Mouse (Mus musculus): Measurements from ENCODE around the gene Pigc. TPM values are rescaled to one million over a fixed set of nuclear protein-coding genes. Genes with fewer than 3 reads are reported as not detected.

The Pigc gene
- polyA plus RNA-seq, 1 experiment = 19.7 TPM

DNA sequence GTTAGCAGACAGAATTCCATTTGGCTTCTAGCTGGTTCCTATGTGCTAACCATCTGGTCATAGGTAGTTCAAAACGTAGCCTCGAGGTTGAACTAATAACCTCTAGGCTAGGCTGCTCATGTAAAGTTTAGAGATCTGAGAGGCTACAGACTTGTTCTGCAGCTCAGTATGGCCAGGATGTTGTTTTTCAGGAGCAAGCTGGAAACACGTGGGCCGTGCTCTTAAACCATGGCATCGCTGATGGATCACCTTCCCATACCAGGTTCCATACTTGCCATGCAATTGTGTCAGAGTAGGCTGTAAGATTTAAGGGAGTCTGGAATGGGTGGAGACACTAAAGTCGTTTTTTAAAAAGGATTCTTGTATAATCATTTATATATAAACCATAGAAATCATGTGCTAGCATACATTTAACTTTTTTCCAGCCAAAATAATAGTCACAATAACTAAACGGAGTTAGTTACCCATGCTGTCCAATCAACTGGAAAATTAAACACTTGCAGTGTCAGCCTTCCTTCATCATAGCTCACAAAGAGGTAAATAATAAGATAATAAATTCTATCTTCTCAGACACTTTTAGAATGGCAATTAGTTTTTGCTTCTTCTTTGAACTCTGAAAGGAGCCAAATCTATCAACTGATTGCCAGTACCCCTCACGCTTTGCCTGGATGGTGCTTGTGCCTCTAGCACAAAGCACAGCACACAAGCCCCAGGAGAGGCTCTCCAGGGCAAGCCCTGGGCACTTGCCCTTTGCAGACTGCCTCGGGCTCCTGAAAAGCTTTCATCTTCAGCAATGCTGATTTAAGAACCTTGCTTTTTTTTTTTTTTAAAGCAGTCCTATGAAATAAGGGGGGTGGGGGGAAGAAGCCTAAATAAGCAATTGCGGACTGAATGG is 21.9 kb downstream of the Pigc start:
- TF ChIP-seq POLR2A (IDR thresholded peaks at IDR 0.05; ENCODE audit: extremely low read depth, insufficient read depth, low read length) = no peak
- TF ChIP-seq CTCF (IDR thresholded peaks at IDR 0.05; ENCODE audit: extremely low read depth, insufficient read depth, low read length) = no peak

DNA sequence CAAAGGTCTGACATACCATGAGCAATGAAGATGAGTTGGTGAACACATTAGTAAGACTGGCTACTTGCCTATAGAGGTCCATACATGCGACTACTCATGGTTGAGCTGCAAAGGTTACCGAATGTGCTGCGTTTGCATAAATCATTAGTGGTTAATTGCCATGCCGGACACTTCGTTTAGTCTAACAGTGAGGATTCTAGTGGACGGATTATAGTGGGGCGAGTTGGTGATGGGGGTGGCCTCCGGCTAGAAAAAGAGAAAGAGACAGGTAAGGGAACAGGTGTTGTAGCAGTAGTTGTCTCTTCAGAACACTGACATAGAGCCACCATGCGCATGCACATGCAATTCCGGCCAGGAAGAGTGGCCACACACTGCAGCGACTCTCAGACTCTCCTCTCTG is 22.9 kb downstream of the Pigc start:
- Histone ChIP-seq H3K4me1 (ENCODE audit: control insufficient read depth, insufficient read depth, low read length) (no peaks in the 10 kb centered on the region), H3K27ac (ENCODE audit: insufficient read depth, low read length) (no peak overlapping the region), H3K4me3 (ENCODE audit: insufficient read depth, low read length) (no peak overlapping the region)
- TF ChIP-seq POLR2A (IDR thresholded peaks at IDR 0.05; ENCODE audit: extremely low read depth, insufficient read depth, low read length) (no peak), CTCF (IDR thresholded peaks at IDR 0.05; ENCODE audit: extremely low read depth, insufficient read depth, low read length) (no peak)

More for the DNA sequence above, 21.9 kb downstream of the Pigc start:
- Histone ChIP-seq H3K4me3 (ENCODE audit: insufficient read depth, low read length) (no peak overlapping the region), H3K27ac (ENCODE audit: insufficient read depth, low read length) (no peak overlapping the region), H3K4me1 (ENCODE audit: control insufficient read depth, insufficient read depth, low read length) (no peaks in the 10 kb centered on the region)

DNA sequence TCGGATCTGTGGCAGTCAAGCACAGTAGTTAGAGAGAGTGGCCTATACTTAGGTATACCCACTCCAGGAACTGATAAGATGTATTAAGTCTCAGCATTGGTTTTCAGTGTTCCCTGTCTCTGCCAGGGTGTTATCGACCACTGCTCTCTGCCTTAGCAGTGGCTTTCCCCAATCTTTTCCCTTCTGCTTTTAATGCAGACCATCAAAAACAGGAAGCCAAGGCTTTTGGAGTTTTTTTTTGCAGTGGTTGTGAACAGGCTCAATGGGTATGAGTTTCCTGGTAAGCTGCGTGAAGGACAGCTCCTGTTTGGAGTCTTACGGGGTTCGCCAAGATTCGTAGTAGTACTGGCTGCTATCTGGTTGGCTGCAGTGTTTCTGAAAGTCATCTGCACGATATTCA is 23.4 kb downstream of the Pigc start:
- Histone ChIP-seq H3K27ac (ENCODE audit: insufficient read depth, low read length) (no peak overlapping the region), H3K4me1 (ENCODE audit: control insufficient read depth, insufficient read depth, low read length) (no peaks in the 10 kb centered on the region), H3K4me3 (ENCODE audit: insufficient read depth, low read length) (no peak overlapping the region)
- TF ChIP-seq CTCF (IDR thresholded peaks at IDR 0.05; ENCODE audit: extremely low read depth, insufficient read depth, low read length) (no peak), POLR2A (IDR thresholded peaks at IDR 0.05; ENCODE audit: extremely low read depth, insufficient read depth, low read length) (no peak)

DNA sequence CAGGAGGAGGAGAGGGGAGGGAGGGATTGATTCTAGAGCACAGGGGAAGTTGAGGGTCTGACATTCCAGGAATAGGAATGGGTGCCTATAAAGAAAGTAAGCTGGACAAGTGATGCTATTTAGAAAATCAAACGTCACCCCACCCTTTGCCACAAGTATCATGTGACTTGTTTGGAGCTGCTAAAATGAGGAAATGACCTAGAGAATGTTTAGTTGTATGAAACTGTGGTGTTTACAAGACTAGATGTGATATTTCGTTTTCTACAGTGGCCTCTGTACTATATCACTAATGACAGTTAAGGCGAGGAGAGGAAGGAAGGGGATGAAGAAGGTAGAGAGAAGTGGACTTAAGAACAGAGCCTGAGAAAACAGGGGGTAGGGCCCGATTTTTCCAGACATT is 29.8 kb downstream of the Pigc start:
- H3K4me3 ChIP-seq (ENCODE audit: insufficient read depth, low read length) = no peak overlapping the region
- TF ChIP-seq POLR2A (IDR thresholded peaks at IDR 0.05; ENCODE audit: extremely low read depth, insufficient read depth, low read length) = no peak
- no peak for TF ChIP-seq CTCF (IDR thresholded peaks at IDR 0.05; ENCODE audit: extremely low read depth, insufficient read depth, low read length)
- H3K4me1 ChIP-seq (ENCODE audit: control insufficient read depth, insufficient read depth, low read length) = peaks cover 1% of the 10 kb centered on the region; the same call in 1 of the 2 replicates
- no peak overlapping the region for H3K27ac ChIP-seq (ENCODE audit: insufficient read depth, low read length)

DNA sequence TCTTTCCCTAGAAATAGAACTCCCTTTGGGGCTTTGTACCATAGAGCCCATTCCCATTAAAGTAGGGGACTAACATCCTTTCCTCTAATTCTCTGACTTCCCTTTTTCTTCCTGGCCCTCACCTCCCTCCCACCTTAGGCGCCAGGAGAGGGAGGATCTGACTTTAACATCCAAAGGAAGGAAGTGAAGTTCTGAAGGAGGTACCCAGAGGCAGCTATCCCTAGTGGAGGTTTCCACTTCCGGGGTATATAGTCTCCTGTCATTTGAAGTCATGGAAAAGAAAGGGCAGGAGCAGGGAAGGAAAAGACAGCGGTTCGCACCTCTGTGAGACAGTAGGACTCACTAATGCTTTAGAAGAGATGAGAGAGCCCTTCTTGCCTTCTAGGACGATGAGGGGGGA is 30.4 kb downstream of the Pigc start:
- Histone ChIP-seq H3K27ac (ENCODE audit: insufficient read depth, low read length) (0 out of 2 replicates have a peak overlapping the region, but pooled peaks have one; percentile 54), H3K4me3 (ENCODE audit: insufficient read depth, low read length) (no peak overlapping the region), H3K4me1 (ENCODE audit: control insufficient read depth, insufficient read depth, low read length) (peaks cover 1% of the 10 kb centered on the region; the same call in 1 of the 2 replicates)
- no peak for TF ChIP-seq POLR2A (IDR thresholded peaks at IDR 0.05; ENCODE audit: extremely low read depth, insufficient read depth, low read length)
- TF ChIP-seq CTCF (IDR thresholded peaks at IDR 0.05; ENCODE audit: extremely low read depth, insufficient read depth, low read length) = no peak

DNA sequence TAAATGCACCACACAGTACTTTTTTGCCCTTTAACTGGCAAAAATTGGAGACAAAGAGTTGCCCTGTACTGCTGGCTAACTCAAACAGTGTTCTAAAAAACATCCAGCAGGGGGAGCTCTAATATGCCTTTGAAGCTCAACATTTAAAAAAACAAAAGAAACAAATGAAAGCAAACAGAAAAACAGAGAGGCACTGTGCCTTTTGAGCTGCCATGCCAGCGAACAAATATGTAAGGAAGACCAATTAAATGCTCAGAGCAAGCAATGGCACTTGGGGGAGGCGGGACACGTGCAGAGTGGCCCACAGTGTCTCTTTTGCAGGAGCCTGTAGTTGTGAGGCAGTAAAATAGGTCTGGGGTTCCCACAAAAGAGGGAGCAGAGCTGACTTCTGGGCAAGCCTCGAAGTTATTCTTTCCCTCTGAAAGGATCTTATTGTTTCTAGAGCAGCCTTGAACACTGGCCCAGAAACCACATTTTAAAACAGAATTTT is 30.9 kb downstream of the Pigc start:
- TF ChIP-seq CTCF (IDR thresholded peaks at IDR 0.05; ENCODE audit: extremely low read depth, insufficient read depth, low read length) (peak; percentile 30; the same call in 1 of the 2 replicates), POLR2A (IDR thresholded peaks at IDR 0.05; ENCODE audit: extremely low read depth, insufficient read depth, low read length) (no peak)

DNA sequence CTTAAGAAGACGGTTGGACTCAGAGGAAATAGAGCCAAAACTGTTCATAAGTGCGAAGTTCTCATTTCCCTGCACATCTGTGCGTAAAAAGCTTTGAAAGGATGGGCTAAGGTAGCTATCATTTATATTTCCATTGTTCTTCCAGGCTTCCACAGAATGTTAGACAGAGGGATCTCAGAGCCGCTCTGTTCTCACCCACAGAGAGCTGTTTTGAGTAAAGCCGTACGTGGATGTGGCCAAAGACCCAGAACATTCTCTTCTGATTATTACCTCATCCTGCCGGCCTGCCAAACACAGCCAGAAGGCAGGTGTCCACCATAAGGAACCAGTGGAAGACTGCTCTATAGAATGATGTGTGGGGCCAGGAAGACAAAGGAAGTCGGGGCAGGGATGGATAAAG is 32.3 kb downstream of the Pigc start:
- TF ChIP-seq CTCF (IDR thresholded peaks at IDR 0.05; ENCODE audit: extremely low read depth, insufficient read depth, low read length) = no peak
- Histone ChIP-seq H3K27ac (ENCODE audit: insufficient read depth, low read length) (no peak overlapping the region), H3K4me1 (ENCODE audit: control insufficient read depth, insufficient read depth, low read length) (peaks cover 1% of the 10 kb centered on the region; the same call in 1 of the 2 replicates), H3K4me3 (ENCODE audit: insufficient read depth, low read length) (no peak overlapping the region)

More for the DNA sequence above, 30.9 kb downstream of the Pigc start:
- H3K4me3 ChIP-seq (ENCODE audit: insufficient read depth, low read length) = no peak overlapping the region
- peaks cover 1% of the 10 kb centered on the region; the same call in 1 of the 2 replicates for H3K4me1 ChIP-seq (ENCODE audit: control insufficient read depth, insufficient read depth, low read length)
- no peak overlapping the region for H3K27ac ChIP-seq (ENCODE audit: insufficient read depth, low read length)

DNA sequence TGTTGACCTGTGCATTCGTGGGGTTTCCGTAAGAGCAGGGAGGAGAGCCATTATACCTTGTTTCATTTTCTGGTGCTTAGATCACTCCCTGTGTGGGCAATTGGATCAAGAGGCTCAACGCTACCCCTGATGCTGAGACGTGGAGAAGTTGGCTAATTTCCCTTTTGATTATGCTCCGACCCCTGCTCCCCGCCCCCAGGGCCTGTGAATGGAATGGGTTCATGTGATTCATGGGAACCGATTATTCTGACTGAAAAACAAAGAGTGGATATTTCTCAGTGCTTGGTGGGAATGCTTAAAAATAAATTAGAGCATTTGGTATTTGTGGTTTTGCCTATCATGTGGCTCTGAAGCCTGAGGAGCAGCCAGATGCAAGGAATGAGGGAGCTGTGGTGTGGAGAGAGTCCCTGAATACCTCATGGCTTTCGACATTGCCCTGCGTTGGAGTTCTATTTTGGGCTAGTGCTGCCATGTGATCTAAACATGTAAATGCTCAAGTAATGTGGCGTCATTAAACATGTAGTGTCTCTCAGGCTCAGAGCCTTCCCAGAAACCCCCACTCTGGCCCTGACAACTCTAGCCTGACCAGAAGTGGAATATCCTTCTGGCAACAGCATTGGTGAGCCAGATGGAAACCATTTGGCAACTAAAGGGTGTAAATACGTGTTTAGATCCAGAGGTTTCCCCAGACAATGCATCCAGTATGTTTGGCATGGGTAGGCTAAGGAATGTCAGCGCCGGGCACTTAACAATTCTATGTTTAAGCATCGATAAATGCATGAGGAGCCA is 34.9 kb downstream of the Pigc start:
- Histone ChIP-seq H3K27ac (ENCODE audit: insufficient read depth, low read length) (no peak overlapping the region), H3K4me3 (ENCODE audit: insufficient read depth, low read length) (no peak overlapping the region), H3K4me1 (ENCODE audit: control insufficient read depth, insufficient read depth, low read length) (peaks cover 1% of the 10 kb centered on the region; the same call in 1 of the 2 replicates)
- TF ChIP-seq CTCF (IDR thresholded peaks at IDR 0.05; ENCODE audit: extremely low read depth, insufficient read depth, low read length) (no peak), POLR2A (IDR thresholded peaks at IDR 0.05; ENCODE audit: extremely low read depth, insufficient read depth, low read length) (no peak)

DNA sequence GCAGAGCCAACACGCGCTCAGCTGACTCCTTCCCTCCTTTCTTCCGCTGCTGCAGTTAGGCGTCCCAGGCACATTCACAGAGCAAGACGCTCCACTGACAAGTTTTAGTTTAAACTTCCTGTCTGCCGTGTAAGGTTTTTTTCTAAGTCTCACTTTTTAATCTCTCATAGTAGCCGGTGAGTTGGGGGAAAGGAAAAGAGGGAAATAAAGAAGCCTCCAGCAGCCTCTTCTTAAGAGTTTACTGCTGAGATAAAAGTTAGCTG is 35.5 kb downstream of the Pigc start:
- TF ChIP-seq POLR2A (IDR thresholded peaks at IDR 0.05; ENCODE audit: extremely low read depth, insufficient read depth, low read length) (no peak), CTCF (IDR thresholded peaks at IDR 0.05; ENCODE audit: extremely low read depth, insufficient read depth, low read length) (no peak)
- Histone ChIP-seq H3K27ac (ENCODE audit: insufficient read depth, low read length) (no peak overlapping the region), H3K4me1 (ENCODE audit: control insufficient read depth, insufficient read depth, low read length) (peaks cover 1% of the 10 kb centered on the region; the same call in 1 of the 2 replicates), H3K4me3 (ENCODE audit: insufficient read depth, low read length) (no peak overlapping the region)
